Mouse (Mus musculus) spleen, adult 2 months (tissue): ENCODE measurements around the gene Noa1. TPM values are rescaled to one million over a fixed set of nuclear protein-coding genes. Genes with fewer than 3 reads are reported as not detected.
A peak's percentile ranks its signal among the peaks of the same experiment; 100 is the strongest.

Experiments used
- DNase-seq, 2 experiments: peaks; one replicate each; pipeline versions ENCODE4 v3.0.0 to v3.0.0-alpha.2; 2012 to 2021; ENCODE audit warnings: low spot score in 2 of 2, low read depth in 1 of 2
- H3K27ac ChIP-seq: fragments of 200-500 bp; 2 replicates; pipeline ENCODE4 v1.5.1; 2012; ENCODE audit warnings: low read length, inconsistent platforms; ENCODE audit not compliant: insufficient read depth
- H3K27me3 ChIP-seq: fragments of 200-500 bp; 2 replicates; pipeline ENCODE4 v1.6.1; 2012; ENCODE audit warnings: mild to moderate bottlenecking, moderate library complexity, low read length, inconsistent platforms; ENCODE audit not compliant: control insufficient read depth, insufficient read depth
- H3K36me3 ChIP-seq: fragments of 200-500 bp; 2 replicates; pipeline ENCODE4 v1.6.1; 2012; ENCODE audit warnings: mild to moderate bottlenecking, low read length, inconsistent platforms; ENCODE audit not compliant: control insufficient read depth, insufficient read depth
- H3K4me1 ChIP-seq: fragments of 200-500 bp; 2 replicates; pipeline ENCODE4 v1.6.1; 2011; ENCODE audit warnings: inconsistent platforms; ENCODE audit not compliant: control insufficient read depth, insufficient read depth, insufficient read length
- H3K4me3 ChIP-seq: fragments of 200-500 bp; 2 replicates; pipeline ENCODE4 v1.5.1; 2011; ENCODE audit warnings: mild to moderate bottlenecking, inconsistent platforms; ENCODE audit not compliant: insufficient read depth, insufficient read length; ENCODE audit errors: extremely low read depth
- CTCF ChIP-seq: fragments of 200-500 bp; IDR thresholded peaks from 2 replicates; pipeline ENCODE4 v1.5.1; 2011; ENCODE audit warnings: mild to moderate bottlenecking, inconsistent platforms; ENCODE audit not compliant: insufficient read depth, insufficient read length, insufficient replicate concordance; ENCODE audit errors: extremely low read depth
- POLR2A ChIP-seq: fragments of 200-500 bp; IDR thresholded peaks from 2 replicates; pipeline ENCODE4 v1.6.1; 2011; ENCODE audit warnings: low read depth, low read length, inconsistent platforms
- WGBS: fragments of 180-500 bp; shearing (Covaris S2); methylation state at CpG from one replicate; pipeline ENCODE4 v1.1.7; 2018; 5-methylcytosine and 5-hydroxymethylcytosine counted together
- polyA plus RNA-seq: library from polyadenylated mRNA; depleted of rRNA; stranded (reverse); fragments of >200 nt; gene quantifications from 2 replicates; pipeline ENCODE4 v1.2.3, GENCODE M21; 2012

The Noa1 gene
- polyA plus RNA-seq, 1 experiment = 14.1 TPM

GRCm38 (mm10) chr5:77254402-77254801 is 55.5 kb downstream of the Noa1 start:
- TF ChIP-seq CTCF = no peak
- no peak for TF ChIP-seq POLR2A
- no peak overlapping the region for H3K27ac ChIP-seq
- 82% methylated on average over 3 of the region's 3 CpGs for WGBS

DNA sequence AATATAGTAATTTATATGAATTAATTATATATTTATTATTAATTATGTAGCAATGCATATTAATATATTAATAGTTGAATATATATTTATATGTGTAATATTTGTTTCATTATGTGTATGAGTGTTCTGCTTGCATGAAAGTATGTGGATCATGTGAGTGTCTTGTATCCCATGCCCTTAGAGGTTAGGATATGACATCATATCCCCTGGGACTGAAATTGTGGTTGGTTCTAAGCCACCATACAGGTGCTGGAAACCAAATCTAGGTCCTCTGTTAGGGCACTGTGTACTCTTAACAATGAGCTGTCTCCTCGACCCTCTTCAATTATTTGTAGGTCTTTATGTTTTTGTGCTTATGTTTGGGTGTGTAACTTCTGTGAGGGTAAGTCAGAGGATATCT is 56.7 kb downstream of the Noa1 start:
- 65% methylated on average over 1 of the region's 1 CpGs for WGBS
- Histone ChIP-seq H3K27ac (no peak overlapping the region), H3K4me3 (no peak overlapping the region), H3K36me3 (no peaks in the 10 kb centered on the region), H3K27me3 (no peaks in the 10 kb centered on the region), H3K4me1 (peaks cover 4% of the 10 kb centered on the region; the same call in 1 of the 2 replicates)
- DNase-seq = peak in 1 of 2 experiments; percentile 66
- TF ChIP-seq CTCF = no peak
- no peak for TF ChIP-seq POLR2A

More at GRCm38 (mm10) chr5:77254402-77254801, 55.5 kb downstream of the Noa1 start:
- DNase-seq = no peak
- no peak overlapping the region for H3K4me3 ChIP-seq
- peaks cover 4% of the 10 kb centered on the region; the same call in 1 of the 2 replicates for H3K4me1 ChIP-seq
- no peaks in the 10 kb centered on the region for H3K36me3 ChIP-seq
- no peaks in the 10 kb centered on the region for H3K27me3 ChIP-seq

DNA sequence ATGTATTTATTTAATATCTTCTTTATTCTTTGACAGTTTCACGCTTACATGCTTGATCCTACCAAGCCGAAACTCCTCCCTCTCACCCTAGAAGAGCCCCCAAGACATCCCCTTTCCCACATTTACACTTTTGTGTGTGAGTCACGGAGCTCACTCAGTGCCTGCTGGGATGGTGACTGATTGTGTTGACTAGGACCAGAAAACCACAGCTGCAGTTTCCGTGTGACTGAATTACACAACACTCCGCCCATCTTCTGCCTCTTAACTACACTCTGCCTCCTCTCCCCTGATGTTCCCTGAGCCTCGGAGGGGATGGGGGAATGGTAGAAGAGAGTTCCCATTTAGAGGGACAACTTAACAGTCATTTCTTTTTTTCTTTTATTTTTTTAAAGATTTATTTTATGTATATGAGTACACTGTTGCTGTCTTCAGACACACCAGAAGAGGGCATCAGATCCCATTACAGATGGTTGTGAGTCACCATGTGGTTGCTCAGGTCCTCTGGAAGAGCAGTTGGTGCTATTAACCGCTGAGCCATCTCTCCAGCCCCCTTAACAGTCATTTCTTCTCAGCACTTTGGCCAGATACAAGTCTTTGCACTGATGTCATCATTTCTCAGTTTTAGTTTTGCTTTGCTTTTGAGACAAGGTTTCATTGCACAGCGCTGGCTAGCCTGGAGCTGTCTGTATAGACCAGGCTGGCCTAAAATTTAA is 57.6 kb downstream of the Noa1 start:
- H3K36me3 ChIP-seq = no peaks in the 10 kb centered on the region
- no peak overlapping the region for H3K27ac ChIP-seq
- no peak for DNase-seq
- peaks cover 4% of the 10 kb centered on the region; the same call in 1 of the 2 replicates for H3K4me1 ChIP-seq
- WGBS = 64% methylated on average over 8 of the region's 8 CpGs
- no peak overlapping the region for H3K4me3 ChIP-seq
- TF ChIP-seq POLR2A (no peak), CTCF (no peak)
- H3K27me3 ChIP-seq = no peaks in the 10 kb centered on the region

DNA sequence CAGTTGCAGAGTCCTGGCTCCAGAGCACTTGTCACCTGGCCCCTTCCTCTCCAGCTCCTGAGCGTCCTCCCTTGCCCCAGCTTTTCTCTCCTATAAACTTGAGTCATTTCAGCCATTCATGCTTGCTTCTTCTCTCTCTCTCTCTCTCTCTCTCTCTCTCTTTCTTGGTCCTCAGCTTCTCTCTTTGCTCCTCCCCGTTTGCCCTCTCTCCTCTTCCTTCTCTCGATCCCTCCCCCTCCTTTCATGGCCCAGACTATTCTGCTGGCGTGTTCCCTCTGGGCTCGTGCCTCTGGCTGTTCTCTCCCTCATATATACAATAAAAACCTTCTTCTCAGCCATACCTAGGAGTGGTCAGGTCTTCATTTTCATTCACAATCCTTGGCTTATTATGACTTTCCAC is 58.2 kb downstream of the Noa1 start:
- Histone ChIP-seq H3K4me1 (peaks cover 4% of the 10 kb centered on the region; the same call in 1 of the 2 replicates), H3K36me3 (no peaks in the 10 kb centered on the region), H3K27ac (no peak overlapping the region), H3K4me3 (no peak overlapping the region), H3K27me3 (no peaks in the 10 kb centered on the region)
- TF ChIP-seq CTCF = no peak
- TF ChIP-seq POLR2A = no peak
- no peak for DNase-seq
- WGBS = 47% methylated on average over 5 of the region's 5 CpGs

DNA sequence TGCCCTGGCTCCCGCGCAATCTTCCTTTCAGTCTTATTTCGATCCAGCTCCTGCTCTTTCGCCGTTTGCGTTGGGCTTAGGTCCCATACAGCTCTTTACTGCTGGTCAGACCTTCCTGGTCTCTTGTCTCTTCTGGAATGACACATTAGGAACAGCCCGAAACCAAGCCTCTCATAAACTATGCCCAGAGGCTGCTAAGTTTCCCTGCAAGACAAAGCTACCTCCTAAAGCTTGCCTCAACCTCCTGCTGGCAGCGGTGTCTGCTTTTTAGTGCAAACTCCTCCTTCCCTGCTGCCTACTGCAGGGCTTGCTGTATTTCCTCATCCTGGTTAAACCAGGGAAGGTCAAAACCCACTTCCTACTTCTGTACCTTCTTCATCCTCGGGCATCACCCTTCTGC is 59.8 kb downstream of the Noa1 start:
- no peak overlapping the region for H3K4me3 ChIP-seq
- 79% methylated on average over 9 of the region's 9 CpGs for WGBS
- H3K4me1 ChIP-seq = peaks cover 4% of the 10 kb centered on the region; the same call in 1 of the 2 replicates
- TF ChIP-seq POLR2A (no peak), CTCF (no peak)
- H3K27me3 ChIP-seq = no peaks in the 10 kb centered on the region
- no peak overlapping the region for H3K27ac ChIP-seq
- no peaks in the 10 kb centered on the region for H3K36me3 ChIP-seq
- no peak for DNase-seq

GRCm38 (mm10) chr5:77245787-77246671 is 63.9 kb downstream of the Noa1 start:
- WGBS = 19% methylated on average over 26 of the region's 26 CpGs
- H3K27ac ChIP-seq = peak overlapping the region; percentile 93
- H3K36me3 ChIP-seq = no peaks in the 10 kb centered on the region
- no peak for TF ChIP-seq CTCF
- peak; percentile 47; the same call in 1 of the 2 replicates for TF ChIP-seq POLR2A
- no peaks in the 10 kb centered on the region for H3K4me1 ChIP-seq
- DNase-seq = peak; percentile 59 to 71
- no peaks in the 10 kb centered on the region for H3K27me3 ChIP-seq
- H3K4me3 ChIP-seq = peak overlapping the region; percentile 57
